Mouse (Mus musculus) cerebellum, postnatal 14 days (tissue): ENCODE data around the gene Aass.
"Not testable (repeated sequence)": the region's sequence is repeated elsewhere in the genome, so short reads cannot be mapped to it uniquely, and the experiment has no call there.

Experiments used
- DNase-seq, 2 experiments: peaks; one replicate each; pipeline ENCODE4 v3.0.0; 2021; ENCODE audit warnings: mixed read lengths in 2 of 2

Gene Aass

DNA sequence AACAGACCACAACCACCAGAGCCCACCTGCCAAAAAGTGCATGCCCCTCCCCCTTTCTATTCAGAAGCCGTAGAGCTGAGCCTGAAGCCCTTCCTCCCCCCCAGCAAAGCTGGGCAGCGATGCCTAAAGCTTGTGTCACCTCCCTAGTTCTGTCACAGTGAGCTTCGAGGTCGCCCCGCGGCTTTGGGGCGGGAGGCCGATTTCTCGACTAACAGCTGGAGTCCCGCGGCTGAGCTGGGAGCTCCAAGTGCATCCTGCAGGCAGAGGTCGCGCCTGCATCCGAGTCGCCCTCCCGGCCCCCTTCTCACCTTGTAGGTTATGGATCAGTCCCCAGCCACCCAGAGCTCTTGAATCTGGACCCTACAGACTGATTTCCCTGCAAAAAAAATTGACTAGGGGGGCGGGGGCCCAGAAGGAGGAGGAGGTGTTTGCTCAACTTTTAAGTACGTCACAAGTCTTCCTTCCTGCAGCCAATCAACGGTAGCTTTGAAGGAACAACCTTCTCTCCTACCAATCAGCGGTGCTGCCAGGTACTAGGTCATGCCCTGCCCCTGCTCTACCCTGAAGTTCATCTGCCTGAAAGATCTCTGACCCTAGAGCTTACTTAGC lies at the start of gene Aass:
Gene Aass (minus strand): TSS at position 414 of the 609 bp plus-strand sequence.
- peak; percentile 14 to 22 for DNase-seq

DNA sequence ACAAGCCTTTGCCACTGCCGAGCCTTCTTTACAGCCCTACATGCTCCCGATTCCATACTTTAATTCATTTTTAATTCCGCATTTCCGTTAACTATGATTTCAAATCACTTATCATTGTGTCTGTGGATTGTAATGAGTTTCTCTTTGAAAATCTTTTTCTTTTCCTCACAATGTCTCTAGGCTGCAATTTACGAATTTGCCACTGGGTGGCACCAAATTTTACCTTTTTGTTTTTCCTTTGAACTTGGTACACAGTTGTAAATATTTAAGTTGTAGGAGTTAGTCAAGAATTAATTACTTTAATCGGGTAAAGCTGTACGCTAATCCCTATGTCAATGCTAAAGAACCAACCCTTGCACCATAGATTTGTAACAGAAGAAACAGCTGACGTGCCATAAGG lies 47.3 kb upstream of the Aass start:
- peak; percentile 66 to 75 for DNase-seq

DNA sequence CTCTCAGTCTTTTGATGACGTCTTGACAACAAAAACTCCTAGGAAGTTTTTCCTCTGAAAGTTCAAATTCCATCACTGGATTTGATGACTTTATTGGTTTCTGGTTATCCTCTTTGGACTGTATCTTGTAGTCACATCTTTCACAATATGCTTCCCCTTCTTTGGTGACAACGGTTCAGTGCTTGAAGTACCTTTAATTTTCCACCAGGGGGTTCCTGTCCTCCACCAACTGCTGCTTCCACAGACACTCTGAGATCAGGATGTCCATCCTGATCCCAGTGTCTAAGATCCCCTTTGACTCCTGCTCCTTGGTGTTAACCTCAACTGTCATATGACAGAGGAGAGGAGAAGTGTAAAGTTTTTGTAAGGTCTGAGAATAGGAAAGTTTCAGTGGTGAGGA lies 31.0 kb upstream of the Aass start:
- not testable (repeated sequence) for DNase-seq

DNA sequence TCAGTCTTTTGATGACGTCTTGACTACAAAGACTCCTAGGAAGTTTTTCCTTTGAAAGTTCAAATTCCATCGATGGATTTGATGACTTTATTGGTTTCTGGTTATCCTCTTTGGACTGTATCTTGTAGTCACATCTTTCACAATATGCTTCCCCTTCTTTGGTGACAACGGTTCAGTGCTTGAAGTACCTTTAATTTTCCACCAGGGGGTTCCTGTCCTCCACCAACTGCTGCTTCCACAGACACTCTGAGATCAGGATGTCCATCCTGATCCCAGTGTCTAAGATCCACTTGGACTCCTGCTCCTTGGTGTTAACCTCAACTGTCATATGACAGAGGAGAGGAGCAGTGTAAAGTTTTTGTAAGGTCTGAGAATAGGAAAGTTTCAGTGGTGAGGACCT lies 23.6 kb upstream of the Aass start:
- not testable (repeated sequence) for DNase-seq

DNA sequence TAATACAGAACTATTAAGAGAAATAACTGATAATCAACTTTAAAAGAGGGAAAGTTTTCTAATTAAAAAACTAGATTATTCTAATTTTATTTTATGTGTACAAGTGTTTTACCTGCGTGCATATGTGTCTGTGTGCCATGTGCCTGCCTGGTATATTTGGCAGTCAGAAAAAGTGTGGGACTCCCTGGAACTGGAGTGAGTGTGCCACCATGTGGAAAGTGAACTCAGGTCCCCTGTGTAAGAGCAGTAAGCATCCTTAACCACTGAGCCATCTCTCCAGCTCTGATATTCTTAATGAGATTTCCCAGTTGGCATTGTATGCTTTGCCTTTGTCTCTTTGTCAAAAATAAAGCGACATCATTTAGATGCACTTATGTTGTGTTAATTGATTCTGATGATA lies 20.3 kb upstream of the Aass start:
- DNase-seq = no peak

DNA sequence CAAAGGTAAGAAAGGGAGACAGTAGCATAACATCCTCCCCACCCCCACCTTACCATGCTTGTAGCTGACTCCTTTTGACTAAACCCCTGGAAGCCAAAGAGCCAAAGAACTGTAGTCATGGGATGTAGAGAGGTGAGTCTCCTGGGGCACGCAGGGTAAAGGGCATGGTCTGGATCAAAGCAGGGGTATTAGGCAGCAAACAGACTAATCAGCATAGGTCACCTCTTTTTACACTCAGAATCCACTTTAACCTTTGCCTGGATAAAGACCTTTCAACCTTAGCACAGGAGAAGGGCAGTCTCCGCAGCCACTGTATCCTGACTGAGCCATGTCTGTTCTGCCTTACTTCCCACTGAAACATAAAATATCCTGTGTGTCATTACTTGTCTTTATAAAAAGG lies 14.4 kb upstream of the Aass start:
- DNase-seq = no peak

DNA sequence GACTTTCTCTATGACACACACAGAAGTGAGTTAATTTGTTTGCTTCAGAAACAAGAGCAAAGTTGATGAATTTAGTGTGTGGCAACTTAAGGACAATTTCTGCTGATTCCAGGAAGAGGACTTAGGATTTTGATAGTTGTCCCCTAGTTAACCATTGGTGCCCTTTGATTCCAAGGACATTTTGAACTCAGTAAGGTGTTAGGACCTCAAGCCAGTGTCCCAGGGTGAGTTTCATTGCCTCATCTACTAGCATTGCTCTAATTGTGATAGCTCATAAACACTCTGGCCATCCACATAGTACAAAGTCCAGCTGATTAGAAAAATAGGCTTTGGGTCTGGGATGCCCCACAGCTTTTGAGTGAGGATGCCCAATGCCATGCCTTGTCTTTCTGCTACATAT lies 11.2 kb upstream of the Aass start:
- DNase-seq = no peak

DNA sequence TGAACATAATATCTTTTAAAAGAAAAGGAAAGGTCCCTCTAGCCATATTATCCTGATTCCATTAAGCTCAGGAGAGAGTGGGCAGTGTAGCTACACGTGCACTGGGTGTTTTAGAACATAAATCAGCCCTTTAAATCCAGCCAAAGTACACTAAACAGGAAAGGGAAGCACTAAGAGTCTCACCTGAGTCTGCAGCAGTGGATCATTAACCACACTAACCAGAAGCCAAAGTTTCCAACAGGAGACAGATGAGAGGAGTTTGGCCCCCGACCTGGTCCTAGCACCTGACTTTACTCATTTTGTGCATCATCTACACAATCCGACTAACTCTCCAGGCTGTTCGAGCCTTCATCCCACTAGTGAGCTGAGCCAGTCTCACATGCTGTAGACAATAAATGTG lies 1.8 kb downstream of the Aass start:
- no peak for DNase-seq

DNA sequence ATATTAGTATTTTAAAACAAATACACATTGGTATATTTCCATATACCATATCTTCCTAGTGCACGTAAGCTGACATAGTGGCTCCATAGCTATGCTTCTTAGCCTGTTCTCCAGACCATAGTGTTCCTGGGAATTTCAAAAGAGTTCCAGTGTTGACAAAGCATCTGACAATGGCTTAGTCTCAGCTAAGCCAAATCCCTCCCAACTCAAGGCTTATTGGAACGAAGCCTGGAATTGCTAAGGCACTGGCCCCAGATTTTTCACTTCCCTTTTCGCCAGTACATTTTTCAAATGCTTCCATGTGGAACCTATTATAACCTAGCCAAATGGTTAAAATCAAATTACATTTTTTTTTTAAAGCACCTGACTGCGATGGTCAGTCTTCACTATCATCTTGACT lies 3.6 kb downstream of the Aass start:
- DNase-seq = peak in 1 of 2 experiments; percentile 4

DNA sequence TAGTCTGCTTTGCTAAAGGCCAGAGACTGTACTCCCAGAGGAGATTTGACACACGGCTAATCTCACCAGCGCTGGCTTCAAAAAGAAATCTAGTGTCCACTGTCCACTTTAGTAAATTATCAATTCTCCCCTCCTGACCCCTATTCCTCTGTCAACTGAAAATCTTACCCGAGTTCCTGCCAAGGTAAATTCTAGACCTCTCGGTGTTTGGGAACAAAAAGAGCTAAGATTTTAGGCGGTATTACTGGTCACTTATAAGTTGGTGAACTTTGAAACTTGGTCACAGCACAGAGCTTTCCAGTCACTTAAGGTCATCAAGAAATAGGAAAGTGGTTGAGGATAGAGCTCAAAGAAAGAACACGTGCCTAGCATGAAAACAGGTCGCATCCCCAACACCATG lies 6.1 kb downstream of the Aass start:
- DNase-seq = no peak

DNA sequence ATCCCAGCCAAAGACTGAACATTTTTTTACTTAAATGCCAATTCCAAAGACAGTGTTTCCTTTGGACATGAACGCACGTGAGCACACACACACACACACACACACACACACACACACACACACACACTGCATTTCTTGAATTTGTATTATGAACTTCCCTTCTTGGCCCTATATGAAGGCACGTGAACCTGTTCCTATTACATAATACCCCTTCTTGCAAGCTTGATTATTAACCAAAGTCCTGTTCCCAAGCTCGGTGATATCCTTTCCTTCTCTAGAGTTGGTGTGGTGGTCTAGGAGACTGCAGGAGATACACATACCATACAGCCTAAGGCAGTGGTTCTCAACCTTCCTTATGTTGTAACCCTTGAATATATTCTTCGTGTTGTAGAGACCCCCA lies 7.0 kb downstream of the Aass start:
- DNase-seq = no peak

DNA sequence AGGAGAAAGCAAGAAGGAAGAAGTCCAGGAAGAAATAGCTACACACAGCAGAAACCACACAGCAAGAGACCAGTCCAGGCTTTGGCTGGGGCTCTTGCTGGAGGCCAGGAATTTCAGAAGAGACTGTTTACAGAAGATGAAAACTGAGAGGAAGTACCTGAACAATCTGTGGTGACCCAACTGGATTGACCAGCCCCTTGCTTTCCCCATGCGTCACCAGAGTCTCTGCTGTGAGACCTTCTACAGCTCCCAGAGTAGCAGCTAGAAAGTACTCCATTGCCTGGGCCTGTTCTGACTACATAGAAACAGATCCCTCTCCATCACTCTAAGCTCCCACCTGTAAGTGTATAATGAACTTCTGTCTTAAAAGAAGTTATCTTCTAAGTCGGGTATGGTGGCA lies 8.0 kb downstream of the Aass start:
- no peak for DNase-seq

DNA sequence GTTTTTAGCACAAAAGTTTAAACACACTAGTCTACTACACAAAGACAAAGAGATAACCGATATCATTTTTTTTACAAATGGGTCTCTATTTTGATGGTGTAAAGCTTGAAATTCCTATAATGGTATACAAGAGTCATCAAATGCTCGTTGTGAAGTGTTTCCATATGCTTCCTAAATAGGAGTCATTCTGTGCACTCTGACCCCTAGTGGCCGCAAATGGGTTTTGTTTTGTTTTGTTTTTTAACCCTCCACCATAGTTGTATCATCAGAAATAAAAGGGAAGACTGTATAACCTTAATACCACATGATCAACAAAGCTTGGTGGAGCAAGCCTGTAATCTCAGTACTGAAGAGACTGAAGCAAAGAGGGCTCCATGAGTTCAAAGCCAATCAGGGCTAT lies 9.9 kb downstream of the Aass start:
- DNase-seq = peak; percentile 15 to 25

DNA sequence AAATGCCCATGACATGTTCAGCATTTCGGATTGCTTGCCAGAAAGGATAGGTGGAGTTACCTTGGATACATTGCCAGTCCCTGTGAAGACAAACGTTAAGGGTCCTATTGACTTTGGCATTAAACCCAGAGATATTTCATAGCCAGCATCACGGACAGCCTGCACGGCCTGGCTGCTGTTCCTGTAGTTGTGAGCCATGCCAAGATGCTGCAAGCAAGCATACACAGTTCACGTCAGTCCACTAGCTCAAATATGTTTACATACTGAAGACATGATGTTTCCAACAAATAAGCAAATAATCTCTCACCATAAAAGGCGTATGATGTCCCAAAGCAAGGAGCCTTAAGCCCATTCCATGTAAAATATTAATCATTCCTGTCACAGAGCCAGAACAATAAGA lies 18.0 kb downstream of the Aass start:
- DNase-seq = peak; percentile 10 to 43

DNA sequence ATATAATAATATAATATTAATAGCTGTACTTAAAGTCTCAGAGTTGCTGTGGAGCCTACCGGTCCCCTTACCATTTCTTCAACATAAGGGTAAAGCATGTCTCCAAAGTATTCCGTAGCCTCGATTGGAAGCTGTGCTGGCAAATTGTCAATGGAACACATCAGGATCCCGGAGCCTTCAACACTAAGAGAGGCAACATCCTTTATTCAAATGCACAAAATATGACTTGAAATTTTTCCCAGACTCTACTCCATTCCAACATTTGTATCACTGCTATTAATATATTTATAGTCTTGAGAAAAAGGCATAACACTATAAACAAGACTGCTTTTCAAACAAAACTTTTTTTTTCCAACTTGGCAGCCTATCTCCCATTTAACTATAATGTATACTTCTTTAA lies 25.7 kb downstream of the Aass start:
- DNase-seq = no peak

DNA sequence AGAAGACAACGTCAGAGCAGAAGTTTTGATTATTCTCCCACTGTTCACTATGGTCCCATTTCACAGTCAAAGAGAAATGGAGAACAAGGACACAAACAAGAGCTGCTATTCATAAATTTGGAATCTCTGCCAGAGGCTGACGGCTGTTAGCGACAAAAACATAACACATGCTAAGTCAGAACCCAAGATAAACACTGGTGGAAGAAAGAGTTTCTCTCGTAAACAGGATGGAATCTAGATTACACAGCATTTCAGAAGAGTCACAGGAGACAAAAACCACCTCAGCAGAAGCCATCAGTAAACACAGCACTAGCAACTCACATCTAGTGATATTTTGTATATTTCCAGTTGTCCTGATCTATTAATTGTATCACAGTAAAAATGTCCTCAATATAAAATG lies 26.4 kb downstream of the Aass start:
- no peak for DNase-seq

DNA sequence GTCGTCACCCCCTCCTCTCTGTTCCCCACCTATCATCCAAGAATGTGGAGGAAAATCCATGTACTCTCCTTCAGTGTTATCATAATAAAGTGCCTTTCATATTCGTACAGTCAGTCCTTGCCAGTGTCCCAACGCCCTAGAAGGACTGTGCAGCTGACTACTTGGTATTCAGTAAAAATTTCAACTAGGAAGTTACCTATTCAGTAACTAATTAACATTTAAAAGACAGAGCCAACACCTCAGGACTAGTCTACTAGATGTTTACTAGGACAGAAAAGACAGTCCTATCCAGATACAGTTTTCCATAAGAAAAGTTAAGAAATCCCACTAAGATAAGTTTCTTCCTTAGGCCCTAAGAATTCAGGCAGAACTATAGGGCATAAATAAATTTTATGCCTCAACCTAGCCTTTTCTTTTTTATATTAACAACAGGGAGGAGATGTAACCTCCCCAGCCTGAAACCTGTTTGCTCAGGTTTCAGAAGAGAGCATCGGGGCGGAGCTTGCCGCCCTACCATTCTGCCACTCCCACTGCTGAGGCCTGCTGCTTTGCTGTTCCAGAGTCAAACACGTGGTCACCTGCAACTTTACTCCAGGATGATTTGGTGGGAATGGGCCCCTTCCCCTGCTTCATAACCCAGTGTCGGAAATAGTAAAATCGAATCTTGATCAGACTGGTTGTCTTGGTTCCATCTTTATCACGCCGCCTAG lies 42.3 kb downstream of the Aass start:
- DNase-seq = not testable (repeated sequence)

DNA sequence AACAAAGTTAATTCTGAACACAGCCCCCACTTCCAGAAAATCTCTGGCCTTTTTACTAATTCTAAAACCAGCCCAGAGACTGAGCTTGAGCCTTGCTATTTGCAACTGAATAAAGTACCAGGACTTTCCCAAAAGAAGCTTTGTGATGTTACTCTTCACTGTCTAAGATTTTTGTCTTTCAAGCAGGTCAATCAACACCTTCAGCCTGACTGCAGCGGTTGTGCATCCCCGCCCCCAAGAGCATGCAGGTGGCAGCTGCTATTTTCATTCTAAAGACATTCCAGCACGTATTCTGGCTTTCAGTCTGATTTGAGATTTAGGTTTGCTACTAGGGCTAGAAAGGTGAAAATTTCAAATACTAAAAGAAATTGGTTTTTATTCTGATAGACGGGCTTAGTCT lies 43.5 kb downstream of the Aass start:
- not testable (repeated sequence) for DNase-seq

DNA sequence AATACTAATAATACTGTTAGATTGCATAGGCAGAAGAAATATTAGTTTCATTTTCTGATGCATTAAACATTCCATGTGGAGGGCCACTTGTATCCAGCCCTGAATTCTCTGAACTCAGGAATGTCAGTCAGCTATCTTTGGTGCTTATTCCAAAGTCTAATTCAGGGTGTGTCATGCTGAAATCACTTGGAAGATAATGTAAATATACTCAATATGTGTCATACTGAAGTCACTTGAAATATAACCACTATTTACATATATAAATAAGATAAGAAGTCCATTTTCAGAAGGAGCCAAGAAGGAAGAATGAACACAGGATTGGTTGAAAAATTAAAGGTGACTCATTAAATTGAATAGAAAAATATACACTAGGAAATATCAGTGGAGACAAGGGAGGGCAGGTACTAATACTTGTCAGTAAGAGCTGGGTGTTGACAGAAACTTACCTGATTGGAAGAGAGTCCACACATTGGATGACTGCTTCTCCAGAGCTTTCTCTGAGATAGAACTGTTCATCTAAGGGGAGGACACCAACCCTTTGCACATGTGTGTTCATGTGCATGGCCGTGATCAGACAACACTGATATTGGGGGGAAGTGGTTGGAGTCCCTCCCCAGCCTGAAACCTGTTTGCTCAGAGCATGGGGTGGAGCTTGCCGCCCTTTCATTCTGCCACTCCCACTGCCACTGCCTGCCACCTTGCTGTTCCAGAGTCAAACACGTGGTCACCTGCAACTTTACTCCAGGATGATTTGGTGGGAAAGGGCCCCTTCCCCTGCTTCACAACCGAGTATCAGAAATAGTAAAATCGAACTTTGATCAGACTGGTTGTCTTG lies 48.0 kb downstream of the Aass start:
- no peak for DNase-seq

DNA sequence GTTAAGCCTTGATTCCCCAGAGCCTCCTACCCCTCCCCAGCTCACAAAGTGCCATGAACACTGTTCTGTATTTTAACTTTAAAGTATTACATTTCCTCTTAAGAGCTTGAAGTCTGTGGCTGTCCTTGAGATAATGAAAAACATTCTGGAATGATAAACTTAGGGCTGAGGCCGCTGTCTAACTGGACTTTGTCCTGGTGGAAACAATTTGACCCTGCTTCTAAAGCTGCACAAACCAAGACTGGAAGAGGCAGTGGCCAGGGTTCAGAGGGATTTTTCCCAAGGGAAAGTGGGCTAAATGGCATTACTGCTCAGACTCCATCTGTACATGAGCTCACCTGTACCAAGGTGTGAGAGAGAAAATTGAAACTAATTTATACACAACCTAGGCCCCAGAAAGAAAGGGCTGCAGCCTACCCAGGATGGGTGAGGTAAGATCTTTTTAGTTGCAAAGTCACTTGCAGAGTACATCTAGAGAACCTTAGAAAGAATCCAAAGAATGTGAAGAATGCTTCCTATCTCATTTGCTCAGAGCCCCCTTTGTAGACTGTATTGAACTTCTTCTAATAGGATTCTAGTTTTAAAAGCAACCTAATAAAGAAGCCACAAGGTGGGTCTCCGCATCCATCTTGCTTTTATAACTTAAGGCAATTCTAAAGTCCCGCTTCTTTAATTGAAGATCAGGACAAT lies 52.6 kb downstream of the Aass start:
- DNase-seq = no peak

DNA sequence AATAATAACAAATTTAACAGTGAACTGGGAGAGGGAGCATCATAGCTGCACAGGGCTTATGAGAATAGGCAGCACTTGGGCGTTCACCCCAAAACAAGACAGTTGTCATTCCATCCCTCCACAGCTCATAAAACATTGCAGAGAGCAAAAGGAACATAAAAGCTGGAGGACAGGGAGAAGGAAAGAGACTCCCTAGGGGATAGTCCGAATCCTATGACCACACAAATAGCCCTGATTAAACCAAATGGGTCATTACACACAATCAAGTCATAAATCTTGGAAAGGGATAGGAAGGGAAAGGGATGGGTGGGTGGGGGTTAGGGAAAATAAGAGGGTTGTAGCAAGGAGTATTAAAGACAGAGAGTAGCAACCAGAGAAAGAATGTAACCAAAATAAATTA lies 54.5 kb downstream of the Aass start:
- no peak for DNase-seq

DNA sequence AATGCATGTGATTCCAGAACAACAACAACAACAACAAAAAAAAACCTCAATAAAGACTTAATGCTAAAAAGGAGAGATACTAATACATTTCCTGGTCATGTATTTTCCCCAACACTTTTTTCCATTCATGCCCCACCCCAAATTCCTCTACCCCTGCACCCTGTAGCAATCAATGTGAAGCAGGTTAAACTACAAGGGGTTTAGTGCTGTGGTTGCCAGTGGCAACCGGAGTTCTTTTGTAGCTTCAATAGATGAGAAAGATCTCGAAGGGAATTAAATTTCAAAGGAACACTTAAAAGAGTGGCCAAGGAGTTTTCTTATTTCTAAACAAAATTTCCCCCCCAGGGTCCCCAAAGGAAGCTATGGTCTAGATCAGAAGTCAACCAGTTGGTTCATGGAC lies 56.7 kb downstream of the Aass start:
- no peak for DNase-seq

DNA sequence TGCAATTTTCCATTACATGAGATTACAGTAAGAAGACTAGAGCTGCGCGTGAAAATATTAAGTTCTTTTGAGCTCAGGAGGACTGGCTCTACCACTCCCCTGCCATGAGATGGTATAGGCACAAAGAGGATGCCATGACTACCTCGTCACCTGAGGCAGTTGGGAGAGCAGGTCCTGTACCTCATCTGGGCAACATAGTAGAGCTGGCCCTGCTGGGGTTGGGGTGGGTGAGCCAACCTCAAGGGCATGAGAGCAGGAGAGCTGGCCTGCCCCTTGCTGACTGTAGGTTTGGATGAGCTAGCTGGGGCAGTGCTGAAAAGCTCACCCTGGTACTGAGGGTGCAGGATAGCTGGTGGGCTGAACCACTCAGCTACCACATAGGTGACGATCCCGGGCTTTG lies 77.1 kb downstream of the Aass start:
- no peak for DNase-seq
